Mouse (Mus musculus) CD8-positive naive resting alpha-beta T cell, adult 2 months (primary cell): ENCODE results near the gene Plxdc1.

Experiments used
- DNase-seq, 2 experiments: peaks; one replicate each; pipeline ENCODE4 v3.0.0; 2022; ENCODE audit warnings: low read depth in 2 of 2, low spot score in 2 of 2

Plxdc1 gene

DNA sequence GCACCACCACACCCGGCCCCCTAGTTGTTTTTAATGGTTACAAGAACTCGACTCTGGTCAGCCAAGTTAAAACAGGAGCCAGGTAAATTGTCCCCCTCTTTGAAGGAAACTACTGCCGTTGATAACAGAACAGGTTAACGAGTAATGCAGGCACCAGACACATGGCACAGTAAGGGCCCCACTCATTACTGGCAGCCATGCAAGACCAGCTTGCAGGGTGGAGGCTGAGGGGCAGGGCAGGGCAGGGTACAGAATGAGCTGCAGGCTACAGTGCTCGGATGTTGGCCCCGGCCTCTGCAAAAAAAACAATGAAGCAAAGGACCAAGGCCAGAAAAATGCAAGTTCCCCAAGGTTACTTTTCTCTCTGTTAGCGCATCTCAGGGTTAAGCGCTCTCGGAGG is 62.6 kb downstream of the Plxdc1 start:
- DNase-seq, result no peak

DNA sequence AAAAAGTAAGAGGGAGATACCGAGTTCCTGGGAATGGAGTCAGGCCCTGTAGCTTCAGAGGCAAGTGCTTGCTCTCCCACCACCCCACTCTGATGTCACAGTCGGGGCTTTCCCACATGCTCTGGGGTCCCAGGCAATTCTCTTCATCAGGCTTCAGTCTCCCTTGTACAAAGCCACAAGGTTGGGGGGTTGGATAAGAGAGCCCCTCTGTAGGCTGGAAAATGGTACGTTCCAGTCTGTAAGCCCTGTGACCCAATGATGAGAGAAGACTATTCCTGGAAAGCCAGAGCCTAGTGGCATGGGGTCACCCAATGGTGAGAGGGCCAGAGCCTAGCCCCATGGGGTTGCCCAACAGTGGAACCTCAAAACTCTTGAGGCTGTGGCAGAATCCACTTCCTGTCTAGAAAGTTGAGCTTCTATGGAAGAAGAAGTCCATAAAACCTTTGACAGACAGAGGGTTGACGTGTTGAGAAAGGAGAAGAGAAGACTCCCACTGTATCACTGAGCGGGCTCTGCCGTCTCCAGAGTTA is 70.2 kb downstream of the Plxdc1 start:
- no peak for DNase-seq

DNA sequence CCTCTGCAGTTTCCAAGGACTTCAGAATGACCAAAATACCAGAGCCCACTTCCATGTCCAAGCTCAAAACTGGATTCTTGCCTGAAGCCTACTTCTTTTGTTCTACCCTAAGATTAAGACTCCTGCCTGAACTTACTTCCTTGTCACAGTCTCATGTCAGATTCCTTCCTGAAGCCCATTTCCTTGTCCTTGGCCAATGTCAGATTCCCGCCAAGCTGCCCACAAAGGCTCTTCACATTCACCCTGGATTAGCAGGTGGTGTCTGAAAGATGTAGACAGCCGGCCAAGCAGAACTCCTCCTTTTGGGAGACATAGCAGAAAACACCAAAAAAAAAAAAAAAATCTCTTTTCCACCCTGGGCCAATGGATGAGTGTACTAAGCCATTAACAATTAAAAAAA is 70.8 kb downstream of the Plxdc1 start:
- DNase-seq, result no peak

DNA sequence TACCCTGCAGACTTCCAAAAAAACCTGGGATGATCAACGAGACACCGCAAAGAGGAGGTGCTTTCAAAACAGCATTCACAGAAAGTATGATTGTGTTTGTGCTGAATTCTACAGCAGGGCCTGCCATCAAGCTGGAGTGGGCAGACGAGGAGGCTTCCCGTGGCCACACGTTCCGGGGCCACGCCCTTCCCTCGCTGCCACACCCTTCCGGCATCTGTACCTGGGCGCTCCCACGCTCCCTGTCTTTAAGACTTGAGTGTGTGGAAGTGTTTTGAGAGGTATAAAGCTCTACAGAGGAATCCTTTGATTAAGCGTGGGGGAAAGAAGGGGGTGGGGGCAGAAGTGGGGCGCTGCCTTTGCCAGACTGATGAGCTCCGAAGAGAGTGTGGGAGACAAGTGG is 73.1 kb downstream of the Plxdc1 start:
- DNase-seq, result no peak

DNA sequence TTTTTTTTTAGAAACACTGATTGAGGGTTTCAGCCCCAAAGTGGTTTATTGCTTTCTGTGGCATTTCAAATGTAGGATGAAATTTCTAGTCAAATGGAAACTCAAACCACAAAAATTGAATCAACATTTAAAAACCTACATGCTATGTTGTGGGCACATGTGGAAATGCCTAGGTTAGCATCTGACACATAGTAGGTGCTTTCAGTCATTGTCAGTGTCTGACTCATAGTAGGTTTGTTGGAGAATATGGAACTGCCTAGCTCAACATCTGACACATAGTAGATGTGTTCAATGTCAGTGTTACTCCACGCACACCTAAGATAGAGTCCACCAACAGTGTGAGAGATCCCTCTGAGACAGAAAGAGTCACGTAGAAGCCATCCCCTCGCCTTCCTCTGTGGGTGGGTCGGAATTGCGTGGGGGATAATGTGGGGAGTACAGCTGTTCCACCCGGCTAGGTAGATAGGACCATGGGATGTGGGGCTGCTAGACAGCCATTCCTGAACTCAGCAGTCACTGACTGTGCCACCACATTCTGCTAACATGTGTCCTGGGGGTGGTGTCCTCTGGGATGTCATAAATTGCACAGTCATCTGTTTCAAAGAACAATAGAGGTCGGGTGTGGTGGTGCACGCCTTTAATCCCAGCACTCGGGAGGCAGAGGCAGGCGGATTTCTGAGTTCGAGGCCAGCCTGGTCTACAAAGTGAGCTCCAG is 77.5 kb downstream of the Plxdc1 start:
- no peak for DNase-seq

DNA sequence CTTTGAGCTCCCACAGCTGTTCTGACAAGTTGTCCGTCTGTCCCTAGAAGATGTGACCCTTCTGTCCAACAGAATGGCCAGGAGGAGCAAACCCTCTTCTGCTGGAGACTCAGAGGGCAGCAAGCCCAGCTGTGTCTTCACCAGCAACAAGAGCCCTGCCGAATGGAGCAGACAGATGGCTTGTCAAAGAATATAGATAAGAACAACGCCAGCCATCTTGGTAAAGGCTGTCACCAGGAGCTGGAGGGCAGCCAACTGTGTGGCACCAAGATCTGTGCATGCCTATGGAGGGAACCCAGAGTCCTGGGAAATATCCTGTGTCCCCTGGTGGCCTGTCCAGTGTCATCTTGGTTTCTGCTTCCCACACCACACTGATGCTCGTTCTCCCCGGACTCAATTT is 78.3 kb downstream of the Plxdc1 start:
- DNase-seq, result no peak

DNA sequence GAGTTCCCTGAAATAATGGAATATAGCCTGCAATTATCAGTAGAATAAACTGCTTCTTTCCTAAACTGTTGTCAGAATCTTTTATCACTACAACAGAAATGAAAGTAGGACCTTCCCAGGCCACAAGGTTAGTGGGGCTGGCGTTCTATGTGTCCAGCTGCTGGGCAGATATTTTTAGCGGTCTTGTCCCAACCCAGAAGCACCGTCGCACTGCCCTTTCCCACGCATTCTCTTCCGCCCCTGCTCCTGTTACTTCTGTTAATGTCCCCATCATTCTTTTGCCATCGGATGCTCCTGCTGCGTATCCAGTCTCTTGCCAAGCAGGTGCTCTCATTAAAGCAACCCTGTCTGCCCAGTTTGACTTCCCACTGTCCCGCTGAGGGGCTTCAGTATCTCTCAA is 79.3 kb downstream of the Plxdc1 start:
- DNase-seq, result no peak

DNA sequence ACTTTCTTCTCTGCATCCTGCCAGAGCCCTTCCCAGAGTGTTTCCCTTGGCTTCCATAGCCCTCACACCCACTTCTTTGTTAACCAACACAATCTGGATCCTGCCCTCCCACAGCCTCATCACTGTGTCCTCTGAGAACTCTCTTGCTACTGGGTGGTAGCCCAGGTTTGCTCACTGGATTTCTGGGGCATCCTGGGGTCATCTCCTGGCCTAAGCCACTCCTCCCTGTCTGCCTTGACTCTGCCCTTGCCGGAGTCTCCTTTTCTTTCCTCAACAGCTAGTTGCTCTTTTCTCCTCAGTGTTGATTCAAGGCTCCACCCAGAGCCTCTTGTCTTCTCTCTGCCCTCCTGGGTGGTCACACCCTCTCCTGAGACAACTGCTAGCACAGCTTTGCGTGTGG is 80.3 kb downstream of the Plxdc1 start:
- no peak for DNase-seq

DNA sequence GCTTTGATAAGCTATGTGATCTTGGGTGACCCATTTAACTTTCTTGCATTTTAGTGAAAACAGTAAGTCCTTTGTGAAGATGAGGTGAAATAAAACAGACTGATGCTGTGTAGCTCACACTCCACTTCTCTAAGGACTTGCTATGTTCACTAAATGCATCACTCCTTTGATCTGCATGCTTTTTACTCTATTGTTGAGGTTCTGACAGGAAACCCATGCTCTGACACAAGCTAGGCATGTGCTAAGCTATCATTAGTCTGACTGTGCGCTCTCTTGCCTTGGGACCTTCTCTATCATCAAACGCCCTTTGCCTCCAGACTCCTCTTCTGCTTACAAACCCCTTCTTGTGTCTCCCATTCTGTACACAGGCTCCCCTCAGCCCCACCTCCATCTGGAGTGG is 80.7 kb downstream of the Plxdc1 start:
- peak; percentile 27 to 46 for DNase-seq

DNA sequence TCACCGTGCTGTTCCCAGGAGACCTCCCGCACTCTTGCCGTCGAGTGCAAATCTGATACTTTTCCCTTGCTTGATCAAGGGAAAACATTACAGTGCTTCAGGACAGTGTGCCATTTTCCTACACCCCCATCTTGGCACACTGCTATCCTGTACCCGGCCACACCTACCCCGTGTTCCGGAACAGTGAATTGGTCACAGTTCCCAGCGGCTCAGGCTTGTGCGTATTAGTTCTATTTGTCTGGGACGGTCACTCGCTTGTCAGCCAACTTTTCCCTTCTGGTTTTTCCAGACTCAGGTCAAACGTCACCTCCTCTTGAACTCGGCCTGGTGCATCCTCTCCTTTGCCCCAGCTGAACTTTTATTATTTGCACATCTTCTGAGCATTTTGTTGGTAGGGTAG is 81.4 kb downstream of the Plxdc1 start:
- DNase-seq, result no peak

DNA sequence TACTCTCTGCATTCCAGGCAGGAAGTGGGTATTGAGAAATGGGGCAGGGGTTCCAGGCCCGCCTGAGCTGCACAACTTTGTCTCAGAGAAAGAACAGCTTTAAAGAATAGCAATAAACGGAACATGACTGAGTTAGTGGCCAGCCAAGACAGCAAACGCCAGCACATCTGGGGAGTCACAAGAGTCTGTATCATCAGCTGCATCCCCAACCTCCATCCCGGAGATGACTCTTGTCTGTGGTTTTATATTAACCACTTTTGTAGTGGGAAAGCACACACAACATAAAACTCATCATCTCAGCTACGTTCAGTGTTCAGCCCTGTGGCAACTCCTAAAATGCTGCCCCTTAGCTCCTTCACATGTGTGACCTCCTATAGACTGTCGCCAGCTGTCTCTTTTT is 84.4 kb downstream of the Plxdc1 start:
- DNase-seq, result no peak

DNA sequence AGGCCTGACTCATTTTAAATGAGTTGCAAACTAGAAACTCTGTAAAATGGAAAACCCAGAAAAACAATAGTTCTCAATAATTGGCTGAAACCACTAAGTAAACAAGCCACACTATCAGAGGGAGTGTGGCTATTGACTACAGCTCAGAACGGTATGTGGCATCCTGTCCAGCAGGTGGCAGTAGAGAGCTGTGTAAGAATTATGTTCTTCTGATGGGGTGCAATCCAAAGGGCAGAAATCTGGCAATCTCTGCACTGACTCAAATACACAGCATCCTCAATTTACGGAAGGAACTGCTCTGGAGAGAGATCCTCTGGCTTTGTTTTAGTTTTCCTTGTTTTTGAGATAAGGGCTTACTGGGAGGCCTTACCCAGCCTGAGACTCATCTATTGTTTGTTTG is 86.4 kb downstream of the Plxdc1 start:
- DNase-seq, result peak; percentile 86 to 88

DNA sequence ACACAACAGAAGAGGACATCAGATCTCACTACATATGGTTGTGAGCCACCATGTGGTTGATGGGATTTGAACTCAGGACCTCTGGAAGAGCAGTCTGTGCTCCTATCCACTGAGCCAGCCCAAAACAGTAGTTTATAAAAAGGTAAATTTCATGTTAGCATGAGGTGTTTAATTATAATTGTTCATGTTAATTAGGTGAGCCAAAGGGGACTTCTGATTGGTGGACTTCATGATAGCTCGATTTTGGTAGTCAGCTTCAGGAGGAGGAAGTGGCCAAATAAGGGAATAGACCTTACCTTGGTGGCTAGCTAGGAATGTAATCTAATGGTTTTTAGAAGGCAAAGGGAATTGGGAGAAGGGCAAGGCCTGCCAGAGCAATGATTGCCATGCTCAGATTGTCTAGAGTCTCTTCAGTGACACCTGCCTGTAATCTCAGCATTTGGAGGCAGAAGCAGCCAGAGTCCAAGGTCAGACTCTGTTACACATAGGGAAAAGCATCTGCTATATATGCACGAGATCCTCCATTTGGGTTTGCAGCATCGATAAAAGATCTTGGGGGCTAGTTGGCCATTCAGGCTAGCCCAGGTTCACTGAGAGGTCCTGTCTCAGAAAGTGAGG is 88.6 kb downstream of the Plxdc1 start:
- no peak for DNase-seq

DNA sequence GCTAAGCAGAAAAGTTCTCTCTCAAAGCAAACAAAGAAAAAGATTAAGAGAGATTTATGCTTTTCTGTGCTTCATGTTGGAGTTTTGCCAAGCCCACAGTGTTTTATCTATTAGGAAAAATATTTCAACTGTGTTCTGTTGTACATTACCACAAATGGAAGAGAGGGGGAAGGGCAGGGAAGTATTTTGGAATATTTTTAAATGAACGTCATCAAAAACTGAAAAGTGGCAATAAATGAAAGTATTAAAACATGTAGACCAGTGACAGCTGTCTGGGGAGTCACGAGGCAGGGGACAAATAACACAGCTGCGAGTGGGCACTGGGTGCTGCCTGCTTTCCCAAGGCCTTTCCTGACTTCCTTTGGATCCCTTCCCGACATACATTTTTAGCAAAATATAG is 89.6 kb downstream of the Plxdc1 start:
- no peak for DNase-seq

DNA sequence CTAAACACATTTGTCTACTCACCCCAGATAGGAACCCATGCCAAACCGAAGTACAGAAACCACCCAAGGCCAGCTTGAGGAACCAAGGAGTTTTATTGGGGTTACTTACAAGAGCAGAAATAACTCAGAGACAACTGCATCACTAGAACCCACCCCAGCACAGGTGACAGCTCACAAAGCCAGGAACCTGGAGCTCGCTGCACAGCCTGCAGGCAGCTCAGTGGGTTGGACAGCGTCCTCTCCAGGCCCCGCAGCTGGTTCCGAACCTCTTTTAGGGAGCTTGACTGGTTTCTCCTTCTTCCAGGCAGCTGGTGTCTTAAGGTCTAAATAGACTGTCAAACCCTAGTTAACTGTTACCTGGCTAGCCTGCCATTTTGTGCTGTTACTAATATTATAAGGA is 94.4 kb downstream of the Plxdc1 start:
- no peak for DNase-seq

DNA sequence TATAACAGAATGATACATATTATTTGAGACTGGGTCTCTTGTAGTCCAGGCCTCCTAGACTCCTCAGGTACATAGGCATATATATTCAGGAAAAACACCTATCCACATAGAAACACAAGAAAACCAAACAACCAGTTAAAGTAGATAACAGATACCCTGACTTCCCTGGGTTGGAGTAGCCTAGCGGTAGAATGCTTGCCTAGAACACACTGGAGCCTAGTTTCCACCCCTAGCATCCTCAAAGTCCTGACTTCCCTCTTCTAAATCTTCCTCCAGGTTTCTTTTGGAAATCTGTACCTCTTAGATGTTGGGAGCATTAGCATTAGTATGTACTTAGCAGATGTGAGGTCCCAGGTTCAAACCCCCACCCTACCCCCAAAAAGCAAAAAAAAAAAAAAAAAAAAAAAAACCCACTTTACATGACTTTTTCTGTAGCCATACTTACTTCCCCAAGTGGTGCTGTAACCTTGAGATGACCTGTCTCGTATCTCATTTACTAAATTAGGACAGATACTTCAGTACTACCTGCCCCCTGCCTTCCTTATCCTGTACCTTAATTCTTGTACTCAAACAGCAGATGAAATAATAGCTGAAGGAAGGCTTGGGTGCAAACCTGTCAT is 100.8 kb downstream of the Plxdc1 start:
- no peak for DNase-seq

DNA sequence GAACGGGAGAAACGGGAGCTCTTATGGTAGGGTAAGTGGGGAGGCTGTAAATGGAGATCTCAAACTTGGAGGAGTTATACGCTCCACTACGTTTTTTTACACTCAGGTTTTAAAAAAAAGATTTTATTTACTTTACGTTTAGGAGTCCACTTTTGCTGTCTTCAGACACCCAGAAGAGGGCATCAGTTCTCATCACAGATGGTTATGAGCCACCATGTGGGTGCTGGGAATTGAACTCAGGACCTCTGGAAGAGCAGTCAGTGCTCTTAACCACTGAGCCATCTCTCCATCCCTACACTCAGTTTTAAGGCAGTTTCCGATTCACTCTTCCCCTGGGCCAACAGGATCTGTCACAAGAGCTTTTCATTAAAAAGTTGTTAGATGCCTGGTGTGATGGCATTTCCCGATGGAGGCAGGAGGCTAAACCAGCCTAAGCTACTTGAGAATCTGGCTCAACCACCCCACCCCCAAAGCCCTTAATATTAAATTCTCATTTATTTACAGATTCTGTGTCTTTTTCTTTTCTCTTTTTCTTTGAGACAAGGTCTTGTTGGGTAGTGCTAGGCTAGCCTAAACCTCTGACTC is 101.6 kb downstream of the Plxdc1 start:
- no peak for DNase-seq

DNA sequence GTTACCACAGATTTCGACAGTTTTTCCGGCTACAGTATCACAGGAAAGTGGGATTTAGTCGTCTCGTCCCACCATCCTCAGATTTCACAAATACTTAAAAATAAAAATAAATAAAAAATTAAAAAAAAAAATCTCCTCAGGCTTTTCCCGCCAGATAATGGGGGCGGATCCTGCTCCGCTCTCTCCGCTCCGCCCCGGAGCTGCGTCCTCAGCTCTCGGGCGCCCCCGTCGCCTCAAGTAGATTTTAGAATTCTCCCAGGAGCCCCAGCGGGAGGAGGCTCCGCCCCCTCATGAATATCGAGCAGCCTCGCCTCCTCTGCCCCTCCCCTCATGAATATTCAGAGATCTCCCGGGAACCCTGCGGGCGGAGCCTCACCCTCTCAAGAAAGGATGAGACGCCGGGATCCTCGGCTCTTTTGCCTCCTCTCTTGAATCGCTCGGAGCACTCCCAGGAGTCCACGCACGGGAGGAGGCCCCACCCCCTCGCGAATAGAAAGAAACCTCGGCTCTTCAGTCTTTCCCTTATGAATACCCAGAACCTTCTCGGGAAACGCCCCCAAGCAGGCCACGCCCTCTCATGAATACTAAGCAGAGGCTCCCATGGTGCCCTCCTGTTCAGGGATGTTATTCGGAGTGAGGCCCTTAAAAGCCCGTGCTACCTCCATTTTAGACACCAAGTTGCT is 102.2 kb downstream of the Plxdc1 start, which contains the start of gene Fbxo47:
TSS of gene Fbxo47 (minus strand) at position 237 of the 683 bp plus-strand sequence.
- peak; percentile 92 to 95 for DNase-seq

DNA sequence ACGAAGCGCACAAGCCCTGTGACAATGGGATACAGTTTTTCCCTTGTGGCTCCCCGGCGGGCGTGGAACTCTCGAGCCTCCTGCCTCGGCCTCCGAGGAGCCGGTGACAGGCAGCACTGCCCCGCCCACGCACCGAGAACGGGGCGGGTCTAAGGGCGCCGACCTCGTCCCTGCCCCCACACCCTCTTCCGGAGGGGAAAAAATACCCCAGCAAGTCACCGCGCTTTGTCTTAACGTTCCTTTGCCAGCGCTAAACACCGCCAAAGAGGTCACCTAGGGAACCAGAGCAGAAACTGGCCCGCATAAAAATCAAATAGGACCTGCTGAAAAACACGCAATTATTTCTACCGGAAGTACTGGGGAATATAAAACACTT is 102.7 kb downstream of the Plxdc1 start:
- DNase-seq, result peak; percentile 70 to 82

DNA sequence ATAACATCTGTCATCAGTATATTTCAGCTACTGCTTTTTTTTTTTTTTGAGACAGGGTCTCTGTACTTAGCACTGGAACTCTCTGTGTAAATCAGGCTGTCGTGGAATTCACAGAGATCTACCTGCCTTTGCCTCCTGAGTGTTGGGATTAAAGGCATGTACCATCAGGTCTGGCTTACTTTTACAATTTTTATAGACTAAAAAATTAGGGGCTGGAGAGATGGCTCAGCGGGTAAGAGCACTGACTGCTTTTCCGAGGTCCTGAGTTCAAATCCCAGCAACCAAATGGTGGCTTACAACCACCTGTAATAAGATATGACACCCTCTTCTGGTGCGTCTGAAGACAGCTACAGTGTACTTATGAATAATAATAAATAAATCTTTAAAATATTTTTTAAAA is 105.9 kb downstream of the Plxdc1 start:
- no peak for DNase-seq

DNA sequence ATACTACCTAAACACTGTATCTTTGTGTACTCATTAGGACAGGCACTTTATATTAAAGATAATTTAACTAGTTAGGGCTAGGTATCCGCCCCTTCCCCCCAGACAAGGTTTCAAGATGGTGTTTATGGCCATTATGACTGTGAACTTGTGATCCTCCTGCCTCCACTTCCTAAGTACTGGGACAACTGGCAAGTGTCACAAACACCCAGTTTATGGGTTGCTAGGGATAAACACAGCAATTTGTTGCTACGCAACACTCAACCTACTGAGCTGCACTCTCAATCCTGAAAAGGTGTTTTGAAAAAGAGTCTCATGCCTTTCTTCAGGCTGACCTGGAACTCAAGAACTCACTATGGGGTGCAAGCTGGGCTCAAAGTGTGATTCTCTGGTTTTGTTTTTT is 108.9 kb downstream of the Plxdc1 start:
- no peak for DNase-seq
